Mouse (Mus musculus): ENCODE results near the gene P2rx1.

The P2rx1 gene

DNA sequence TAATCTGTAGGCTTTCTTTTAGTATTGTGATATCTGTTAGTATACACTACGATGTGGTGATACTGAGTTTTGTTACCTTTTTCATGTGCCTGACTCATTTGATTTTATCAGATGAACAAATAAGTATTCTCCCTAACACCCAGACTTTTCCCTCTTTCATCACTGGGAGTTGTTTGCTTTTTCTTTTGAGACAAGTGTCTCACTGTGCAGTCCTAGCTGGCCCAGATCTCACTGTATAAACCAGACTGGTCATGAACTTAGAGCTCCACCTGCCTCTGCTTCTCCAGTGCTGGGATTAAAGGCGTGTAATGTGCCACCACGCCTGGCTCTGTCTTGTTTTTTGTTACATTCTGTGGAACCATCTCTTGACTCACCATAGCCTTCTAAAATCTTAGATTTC lies 60.7 kb downstream of the P2rx1 start:
- ATAC-seq (ENCODE audit: insufficient number of reproducible peaks, low FRiP score, low TSS enrichment) = no peak

DNA sequence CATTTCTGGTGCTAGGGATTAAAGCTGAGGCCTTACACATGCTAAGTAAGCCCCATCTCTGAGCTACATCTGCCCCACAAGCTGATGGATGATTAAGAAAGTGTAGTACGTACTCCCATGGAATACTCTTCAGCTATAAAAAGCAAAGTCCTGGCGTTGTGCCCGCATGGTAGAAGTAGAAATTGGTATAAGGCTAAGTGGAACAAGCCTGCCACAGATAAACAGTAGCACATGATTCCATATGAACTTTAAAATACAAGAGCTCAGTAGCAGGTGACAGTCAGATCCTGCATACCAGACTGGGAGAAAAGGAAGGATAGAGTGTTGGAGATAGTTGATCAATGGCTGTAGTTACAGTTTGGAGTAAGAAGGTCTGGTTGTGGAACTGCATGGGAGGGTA lies 62.5 kb downstream of the P2rx1 start:
- no peak for ATAC-seq (ENCODE audit: insufficient number of reproducible peaks, low FRiP score, low TSS enrichment)

Data from cerebellum, adult (tissue).